Mouse (Mus musculus) liver, embryonic 14.5 days (tissue): ENCODE results near the gene Top2a.

ENCODE experiments used
- CTCF ChIP-seq: IDR thresholded peaks from 2 replicates; pipeline ENCODE4 v1.5.1; 2016; ENCODE audit warnings: antibody characterized with exemption, low read depth, control low read depth
- EP300 ChIP-seq: IDR thresholded peaks from 2 replicates; pipeline ENCODE4 v1.6.1; 2016; ENCODE audit warnings: antibody characterized with exemption, low read depth

GRCm38 (mm10) chr11:99013856-99014255, 10.1 kb downstream of the Top2a start:
- TF ChIP-seq CTCF (no peak), EP300 (no peak)
